Mouse (Mus musculus): ENCODE measurements around the gene Gm9780.
"Not testable (repeated sequence)": the region's sequence is repeated elsewhere in the genome, so short reads cannot be mapped to it uniquely, and the experiment has no call there.

DNA sequence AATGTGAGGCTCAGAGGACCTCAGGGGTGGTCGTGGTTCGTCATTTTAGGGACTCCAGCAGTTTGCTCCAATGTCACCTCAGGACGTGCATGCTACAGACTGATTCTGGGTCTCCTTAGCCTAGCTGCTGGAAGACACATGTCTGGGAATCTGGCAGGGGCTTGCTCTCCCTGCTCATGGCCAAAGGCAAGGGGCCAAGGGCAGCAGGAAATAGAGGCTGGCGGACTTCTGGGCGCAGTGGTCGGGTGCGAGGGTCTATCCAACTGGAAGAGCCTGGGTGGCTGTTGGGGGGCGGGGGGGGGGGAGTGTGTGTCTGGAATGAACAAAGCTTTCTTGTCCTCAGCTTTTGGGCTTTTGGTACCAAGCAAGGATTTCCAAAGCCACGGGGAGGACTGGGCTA is 6.3 kb upstream of the Gm9780 start:
- TF ChIP-seq POLR2A (IDR thresholded peaks at IDR 0.05; ENCODE audit: borderline replicate concordance, low read depth, low read length); CTCF (IDR thresholded peaks at IDR 0.05; ENCODE audit: low read depth, low read length): not testable (repeated sequence)
